Mouse (Mus musculus) embryo, embryonic 9.5 days (tissue): Measurements from ENCODE around the gene Nol7.
A peak's percentile ranks its signal among the peaks of the same experiment; 100 is the strongest.

ENCODE experiments used
- DNase-seq: peaks from one replicate; pipeline ENCODE4 v3.0.0-alpha.2; 2017; ENCODE audit errors: extremely low spot score

The Nol7 gene

GRCm38 (mm10) chr13:43398297-43399080, at the start of gene Nol7:
Nol7 (plus strand) TSS chr13:43398390.
- DNase-seq, result peak; percentile 97

GRCm38 (mm10) chr13:43349376-43349775, 48.8 kb upstream of the Nol7 start:
- DNase-seq, result no peak

- DNase-seq, result no peak
Measured at GRCm38 (mm10) chr13:43350489-43351169, 47.6 kb upstream of the Nol7 start.

GRCm38 (mm10) chr13:43353356-43353755, 44.8 kb upstream of the Nol7 start:
- no peak for DNase-seq

- DNase-seq, result no peak
Measured at GRCm38 (mm10) chr13:43354362-43354761, 43.8 kb upstream of the Nol7 start.

- DNase-seq, result no peak
Measured at GRCm38 (mm10) chr13:43356346-43357125, 41.7 kb upstream of the Nol7 start.

GRCm38 (mm10) chr13:43360534-43360933, 37.7 kb upstream of the Nol7 start:
- DNase-seq, result no peak

- no peak for DNase-seq
Measured at GRCm38 (mm10) chr13:43362353-43362752, 35.8 kb upstream of the Nol7 start.

GRCm38 (mm10) chr13:43364985-43365824, 33.0 kb upstream of the Nol7 start, which contains the start of gene Sirt5:
Sirt5 (plus strand) TSS chr13:43365496.
- DNase-seq, result peak; percentile 96

- no peak for DNase-seq
Measured at GRCm38 (mm10) chr13:43365825-43366184, 32.4 kb upstream of the Nol7 start.

- DNase-seq, result no peak
Measured at GRCm38 (mm10) chr13:43370063-43370462, 28.1 kb upstream of the Nol7 start.

GRCm38 (mm10) chr13:43372892-43373291, 25.3 kb upstream of the Nol7 start:
- DNase-seq, result no peak

GRCm38 (mm10) chr13:43374205-43374604, 24.0 kb upstream of the Nol7 start:
- no peak for DNase-seq

- no peak for DNase-seq
Measured at GRCm38 (mm10) chr13:43374918-43375432, 23.2 kb upstream of the Nol7 start.

- no peak for DNase-seq
Measured at GRCm38 (mm10) chr13:43379989-43380388, 18.2 kb upstream of the Nol7 start.

GRCm38 (mm10) chr13:43385321-43385720, 12.9 kb upstream of the Nol7 start:
- no peak for DNase-seq

GRCm38 (mm10) chr13:43397700-43398296, 392 bp upstream of the Nol7 start:
- DNase-seq, result no peak

GRCm38 (mm10) chr13:43399576-43399975, 1.4 kb downstream of the Nol7 start:
- no peak for DNase-seq

- DNase-seq, result no peak
Measured at GRCm38 (mm10) chr13:43412311-43412710, 14.1 kb downstream of the Nol7 start.

- DNase-seq, result no peak
Measured at GRCm38 (mm10) chr13:43413611-43414010, 15.4 kb downstream of the Nol7 start.

GRCm38 (mm10) chr13:43415249-43415648, 17.1 kb downstream of the Nol7 start:
- no peak for DNase-seq
